ENCODE assay signal across 8 mouse cellular contexts in genomic region chr15:80266281-80266680, GRCm38 (mm10). TPM values are rescaled to one million over a fixed set of nuclear protein-coding genes. Genes with fewer than 3 reads are reported as not detected.
DNase-seq lines count a peak whose midpoint lies in the region; ATAC-seq lines count a peak whose summit lies in the region.

No protein-coding gene starts in this region.

- H3K9me3 ChIP-seq in kidney, embryonic 14.5 days (ENCODE audit: control insufficient read depth, low read length): peaks cover 4% of the 10 kb centered on the region; the same call in 1 of the 2 replicates
- no peaks in the 10 kb centered on the region for H3K9me3 ChIP-seq in embryonic facial prominence, embryonic 14.5 days (ENCODE audit: control insufficient read depth, low read length)
- peaks cover 20% of the 10 kb centered on the region for H3K9me3 ChIP-seq in midbrain, embryonic 10.5 days (replicated peaks)

- no peak overlapping the region for H3K9ac ChIP-seq in kidney, embryonic 14.5 days (ENCODE audit: low read depth, low read length)
- H3K9ac ChIP-seq in embryonic facial prominence, embryonic 14.5 days (ENCODE audit: low read depth, low read length): no peak overlapping the region

- H3K4me2 ChIP-seq in kidney, embryonic 14.5 days (replicated peaks; ENCODE audit: low read depth, low read length): no peak overlapping the region
- no peak overlapping the region for H3K4me2 ChIP-seq in embryonic facial prominence, embryonic 14.5 days (ENCODE audit: low read depth, low read length)

- no peak overlapping the region for H3K27ac ChIP-seq in kidney, embryonic 14.5 days (ENCODE audit: low read depth, low read length)
- no peak overlapping the region for H3K27ac ChIP-seq in embryonic facial prominence, embryonic 14.5 days (replicated peaks; ENCODE audit: low read depth, low read length)
- H3K27ac ChIP-seq in midbrain, embryonic 10.5 days (replicated peaks): no peak overlapping the region

- peak; percentile 78 for DNase-seq in kidney, adult 11 months
- peak; percentile 70 for DNase-seq in adrenal gland, postnatal 25 days
- peak; percentile 82 for DNase-seq in embryonic facial prominence, embryonic 14.5 days (ENCODE audit: low spot score)
- peak; percentile 72 to 83 for DNase-seq in heart, postnatal 14 days
- peak; percentile 71 to 74 for DNase-seq in layer of hippocampus, postnatal 36 days
- DNase-seq in midbrain, embryonic 10.5 days (ENCODE audit: low spot score): peak; percentile 70
- peak; percentile 43 for DNase-seq in spleen, adult 12 weeks (ENCODE audit: low spot score)

- H3K4me1 ChIP-seq in kidney, embryonic 14.5 days (ENCODE audit: control insufficient read depth, insufficient read depth, low read length): peaks cover 7% of the 10 kb centered on the region; the same call in 1 of the 2 replicates
- peaks cover 3% of the 10 kb centered on the region; the same call in 1 of the 2 replicates for H3K4me1 ChIP-seq in embryonic facial prominence, embryonic 14.5 days (ENCODE audit: control insufficient read depth, insufficient read depth, low read length)
- peaks cover 18% of the 10 kb centered on the region for H3K4me1 ChIP-seq in midbrain, embryonic 10.5 days

- no peaks in the 10 kb centered on the region for H3K36me3 ChIP-seq in kidney, embryonic 14.5 days (ENCODE audit: control insufficient read depth, insufficient read depth, low read length)
- H3K36me3 ChIP-seq in embryonic facial prominence, embryonic 14.5 days (ENCODE audit: control insufficient read depth, insufficient read depth, low read length): 0 out of 2 replicates have a peak, but pooled peaks cover 2% of the 10 kb centered on the region
- peaks cover 6% of the 10 kb centered on the region for H3K36me3 ChIP-seq in midbrain, embryonic 10.5 days

- 0% methylated on average over 2 of the region's 2 CpGs for WGBS in kidney, embryonic 14.5 days
- 0% methylated on average over 2 of the region's 2 CpGs for WGBS in embryonic facial prominence, embryonic 14.5 days
- 0% methylated on average over 2 of the region's 2 CpGs for WGBS in midbrain, embryonic 10.5 days

- intact Hi-C loops in heart, postnatal 14 days (cut with DNase I): loop anchor here (1.0 to 10.0 kb wide), 3 partner anchors 429 to 929 kb away; partner anchors contain the start of gene Mrtfa

- H3K27me3 ChIP-seq in kidney, embryonic 14.5 days (ENCODE audit: control insufficient read depth, insufficient read depth, low read length): no peaks in the 10 kb centered on the region
- no peaks in the 10 kb centered on the region for H3K27me3 ChIP-seq in embryonic facial prominence, embryonic 14.5 days (replicated peaks; ENCODE audit: control insufficient read depth, insufficient read depth, low read length)
- H3K27me3 ChIP-seq in midbrain, embryonic 10.5 days (ENCODE audit: low read depth, poor library complexity, severe bottlenecking): no peaks in the 10 kb centered on the region

- no peak overlapping the region for H3K4me3 ChIP-seq in kidney, embryonic 14.5 days (ENCODE audit: low read length)
- no peak overlapping the region for H3K4me3 ChIP-seq in embryonic facial prominence, embryonic 14.5 days (ENCODE audit: low read depth, low read length)
- no peak overlapping the region for H3K4me3 ChIP-seq in midbrain, embryonic 10.5 days

- ATAC-seq in kidney, embryonic 14.5 days (ENCODE audit: low FRiP score, low TSS enrichment): no peak
- ATAC-seq in embryonic facial prominence, embryonic 14.5 days (ENCODE audit: low read depth): 0 out of 2 replicates have a peak, but pooled peaks have one; percentile 23

RNA-seq across cellular contexts. Expression of gene Rps19bp1, which starts 2.2 kb away (rescaled TPM):
- 66.3 and 79.1 TPM in 2 replicates for polyA plus RNA-seq in kidney, embryonic 14.5 days (2014; fragmentation: Nextera tagmentation; extraction: Ambion mirVana)
- total RNA-seq in adrenal gland, postnatal 25 days (2021): 36.2 and 37.9 TPM in 2 replicates
- 52.6 and 55.0 TPM in 2 replicates for polyA plus RNA-seq in embryonic facial prominence, embryonic 14.5 days (2014; fragmentation: Nextera tagmentation; extraction: Ambion mirVana)
- total RNA-seq in heart, postnatal 14 days (2021): 10 to 100 TPM; 17.8 to 18.8 TPM
- total RNA-seq in layer of hippocampus, postnatal 36 days (2021): 10 to 100 TPM; 35.8 to 37.5 TPM
- polyA plus RNA-seq in midbrain, embryonic 10.5 days (2016; fragmentation: Nextera tagmentation; extraction: Ambion mirVana): 61.7 and 69.7 TPM in 2 replicates

RNA-seq across cellular contexts. Expression of gene Atf4, which starts 11.3 kb away (rescaled TPM):
- 131 and 145 TPM in 2 replicates for polyA plus RNA-seq in kidney, embryonic 14.5 days (2014; fragmentation: Nextera tagmentation; extraction: Ambion mirVana)
- 194 and 214 TPM in 2 replicates for total RNA-seq in adrenal gland, postnatal 25 days (2021)
- polyA plus RNA-seq in embryonic facial prominence, embryonic 14.5 days (2014; fragmentation: Nextera tagmentation; extraction: Ambion mirVana): 132 and 140 TPM in 2 replicates
- 10 to 100 TPM; 83.7 to 91.1 TPM for total RNA-seq in heart, postnatal 14 days (2021)
- total RNA-seq in layer of hippocampus, postnatal 36 days (2021): 10 to 100 TPM; 94.7 to 95.9 TPM
- 114 and 118 TPM in 2 replicates for polyA plus RNA-seq in midbrain, embryonic 10.5 days (2016; fragmentation: Nextera tagmentation; extraction: Ambion mirVana)

RNA-seq across cellular contexts. Expression of gene Cacna1i, which starts 20.8 kb away (rescaled TPM):
- polyA plus RNA-seq in kidney, embryonic 14.5 days (2014; fragmentation: Nextera tagmentation; extraction: Ambion mirVana): 0.09 TPM in 1 of 2 replicates, not detected in the other
- 0.94 and 1.6 TPM in 2 replicates for total RNA-seq in adrenal gland, postnatal 25 days (2021)
- 0.04 and 0.06 TPM in 2 replicates for polyA plus RNA-seq in embryonic facial prominence, embryonic 14.5 days (2014; fragmentation: Nextera tagmentation; extraction: Ambion mirVana)
- total RNA-seq in heart, postnatal 14 days (2021): under 1 TPM in 1 of 2 experiments, not detected in 1; 0.10 TPM
- total RNA-seq in layer of hippocampus, postnatal 36 days (2021): 10 to 100 TPM; 43.0 to 43.8 TPM
- polyA plus RNA-seq in midbrain, embryonic 10.5 days (2016; fragmentation: Nextera tagmentation; extraction: Ambion mirVana): 0.01 TPM in 1 of 2 replicates, not detected in the other

RNA-seq across cellular contexts. Expression of gene AC140267.1, which starts 30.6 kb away (rescaled TPM):
- not detected in 2 replicates for polyA plus RNA-seq in kidney, embryonic 14.5 days (2014; fragmentation: Nextera tagmentation; extraction: Ambion mirVana)
- total RNA-seq in adrenal gland, postnatal 25 days (2021): 16.0 TPM in 1 of 2 replicates, not detected in the other
- polyA plus RNA-seq in embryonic facial prominence, embryonic 14.5 days (2014; fragmentation: Nextera tagmentation; extraction: Ambion mirVana): not detected in 2 replicates
- total RNA-seq in heart, postnatal 14 days (2021): 10 to 100 TPM in 1 of 2 experiments, 1 to 10 TPM in 1; 3.4 to 24.9 TPM
- 10 to 100 TPM; 12.5 to 21.9 TPM for total RNA-seq in layer of hippocampus, postnatal 36 days (2021)
- polyA plus RNA-seq in midbrain, embryonic 10.5 days (2016; fragmentation: Nextera tagmentation; extraction: Ambion mirVana): 5.0 and 6.8 TPM in 2 replicates

RNA-seq across cellular contexts. Expression of gene Mief1, which starts 32.5 kb away (rescaled TPM):
- 20.4 and 37.0 TPM in 2 replicates for polyA plus RNA-seq in kidney, embryonic 14.5 days (2014; fragmentation: Nextera tagmentation; extraction: Ambion mirVana)
- 40.2 and 50.5 TPM in 2 replicates for total RNA-seq in adrenal gland, postnatal 25 days (2021)
- polyA plus RNA-seq in embryonic facial prominence, embryonic 14.5 days (2014; fragmentation: Nextera tagmentation; extraction: Ambion mirVana): 27.9 and 30.0 TPM in 2 replicates
- total RNA-seq in heart, postnatal 14 days (2021): 10 to 100 TPM; 31.0 to 33.0 TPM
- 10 to 100 TPM; 30.8 to 32.4 TPM for total RNA-seq in layer of hippocampus, postnatal 36 days (2021)
- polyA plus RNA-seq in midbrain, embryonic 10.5 days (2016; fragmentation: Nextera tagmentation; extraction: Ambion mirVana): 39.7 and 45.1 TPM in 2 replicates

Comparison
In these comparisons a context has a peak if more than half of its experiments do, and no peak if none do; other contexts are left out.
1. RNA of gene Cacna1i, which starts 20.8 kb away (total RNA-seq): 43.0 to 43.8 TPM in layer of hippocampus, postnatal 36 days; 0.94 to 1.6 TPM in adrenal gland, postnatal 25 days and 0.10 TPM in heart, postnatal 14 days; every median in the first group is over 10 times any median in the second.
2. Peak in every context shown above with its lines, with median percentiles within 50 percentile points of each other: DNase-seq.